Mouse (Mus musculus) embryonic fibroblast, embryonic 13.5 days (primary cell): ENCODE results near the gene Iqsec1. TPM values are rescaled to one million over a fixed set of nuclear protein-coding genes. Genes with fewer than 3 reads are reported as not detected.

Experiments
- H3K27ac ChIP-seq: 2 replicates; pipeline ENCODE4 v1.5.1; 2012; ENCODE audit warnings: low read length, control low read depth, inconsistent platforms; ENCODE audit not compliant: insufficient read depth
- H3K4me1 ChIP-seq: 2 replicates; pipeline ENCODE4 v1.6.1; 2011; ENCODE audit warnings: low read length; ENCODE audit not compliant: control insufficient read depth, insufficient read depth
- H3K4me3 ChIP-seq: 2 replicates; pipeline ENCODE4 v1.5.1; 2011; ENCODE audit warnings: mild to moderate bottlenecking, control low read depth, low read length; ENCODE audit not compliant: insufficient read depth
- CTCF ChIP-seq: IDR thresholded peaks from 2 replicates; pipeline ENCODE4 v1.5.1; 2011; ENCODE audit warnings: mild to moderate bottlenecking, control low read depth, low read length, moderate library complexity, borderline replicate concordance; ENCODE audit not compliant: insufficient read depth
- POLR2A ChIP-seq: IDR thresholded peaks from 2 replicates; pipeline ENCODE4 v1.6.1; 2011; ENCODE audit warnings: low read depth, mild to moderate bottlenecking, control low read depth, low read length, moderate library complexity
- polyA plus RNA-seq: library from polyadenylated mRNA; stranded (reverse); fragments of >200 nt; gene quantifications from 2 replicates; pipeline ENCODE4 v1.2.4, GENCODE M21; 2011; ENCODE audit warnings: low read depth; ENCODE audit not compliant: missing spikeins, insufficient read length

Iqsec1 gene
- polyA plus RNA-seq, 1 experiment = 56.0 TPM

- no peak overlapping the region for H3K27ac ChIP-seq
- TF ChIP-seq POLR2A = no peak
- TF ChIP-seq CTCF = no peak
- H3K4me1 ChIP-seq = no peaks in the 10 kb centered on the region
- H3K4me3 ChIP-seq = no peak overlapping the region
Observed at GRCm38 (mm10) chr6:90615362-90615761, 373.1 kb downstream of the Iqsec1 start.

- no peak overlapping the region for H3K4me3 ChIP-seq
- H3K4me1 ChIP-seq = no peaks in the 10 kb centered on the region
- TF ChIP-seq POLR2A = no peak
- TF ChIP-seq CTCF = no peak
- no peak overlapping the region for H3K27ac ChIP-seq
Observed at GRCm38 (mm10) chr6:90613277-90613676, 375.2 kb downstream of the Iqsec1 start.

DNA sequence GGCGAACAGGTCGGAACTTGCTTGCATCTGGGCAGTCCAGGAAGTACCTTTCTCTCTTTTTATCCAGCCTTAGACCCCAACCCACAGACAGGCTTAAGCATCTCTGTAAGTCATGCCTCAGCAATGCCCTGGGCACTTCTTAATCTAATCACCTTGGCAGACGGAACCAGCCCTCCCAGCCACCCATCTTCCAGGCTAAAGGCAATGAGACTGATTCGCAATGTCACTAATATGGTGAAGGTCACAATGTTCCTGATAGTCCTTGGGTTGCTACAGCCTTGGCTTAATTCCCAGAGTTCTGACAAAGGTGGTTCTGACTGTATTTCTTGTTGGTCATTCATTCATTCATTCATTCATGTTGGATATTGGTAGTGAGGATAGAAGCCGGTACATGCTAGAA, 378.2 kb downstream of the Iqsec1 start:
- TF ChIP-seq CTCF = no peak
- TF ChIP-seq POLR2A = no peak
- Histone ChIP-seq H3K27ac (no peak overlapping the region), H3K4me1 (no peaks in the 10 kb centered on the region), H3K4me3 (no peak overlapping the region)

- Histone ChIP-seq H3K27ac (no peak overlapping the region), H3K4me1 (no peaks in the 10 kb centered on the region), H3K4me3 (no peak overlapping the region)
- no peak for TF ChIP-seq POLR2A
- TF ChIP-seq CTCF = peak; percentile 24; the same call in 1 of the 2 replicates
Observed at GRCm38 (mm10) chr6:90608186-90608585, 380.3 kb downstream of the Iqsec1 start.

DNA sequence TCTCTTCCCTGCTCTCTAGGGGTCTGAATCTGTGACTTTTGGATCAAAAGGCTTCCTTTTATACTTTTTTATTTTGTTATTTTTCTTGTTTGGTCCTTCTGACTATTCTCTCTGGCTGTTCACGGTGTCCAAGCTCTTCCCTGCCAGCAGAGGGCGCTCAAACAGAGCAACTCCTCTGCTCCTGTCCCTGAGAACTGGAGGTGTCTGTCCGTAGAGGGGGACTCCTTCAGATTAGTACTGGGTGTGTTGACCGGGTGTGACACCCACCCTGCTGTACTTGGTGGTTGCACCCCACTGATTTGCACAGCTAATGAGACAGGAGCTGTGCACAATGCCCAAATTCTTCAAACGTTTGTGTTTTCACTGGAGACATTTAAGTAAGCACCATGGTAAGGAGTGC, 381.3 kb downstream of the Iqsec1 start:
- Histone ChIP-seq H3K4me1 (no peaks in the 10 kb centered on the region), H3K4me3 (no peak overlapping the region), H3K27ac (no peak overlapping the region)
- no peak for TF ChIP-seq POLR2A
- TF ChIP-seq CTCF = peak; percentile 74; the same call in 1 of the 2 replicates

GRCm38 (mm10) chr6:90606538-90606937, 381.9 kb downstream of the Iqsec1 start:
- Histone ChIP-seq H3K27ac (no peak overlapping the region), H3K4me1 (no peaks in the 10 kb centered on the region), H3K4me3 (no peak overlapping the region)
- TF ChIP-seq POLR2A (no peak), CTCF (peak; percentile 77)

Other genes starting within 250 kb of the Iqsec1 start
- gene Nup210, start 128.1 kb upstream of the Iqsec1 start, polyA plus RNA-seq = 1.3 TPM in 1 of 2 replicates, not detected in the other
- gene Hdac11, start 168.0 kb upstream of the Iqsec1 start, polyA plus RNA-seq = 5.4 TPM in 2 replicates
- 1,102 and 1,873 TPM in 2 replicates for gene Fbln2, start 223.8 kb upstream of the Iqsec1 start, polyA plus RNA-seq